Mouse (Mus musculus): ENCODE measurements around the gene Ung. TPM values are rescaled to one million over a fixed set of nuclear protein-coding genes. Genes with fewer than 3 reads are reported as not detected.

Gene Ung
- 44.0 and 44.2 TPM in 2 replicates for polyA plus RNA-seq (2014; fragmentation: Nextera tagmentation; extraction: Ambion mirVana)

- Histone ChIP-seq H3K36me3 (ENCODE audit: insufficient read depth) (peaks cover 13% of the 10 kb centered on the region; the same call in 1 of the 2 replicates), H3K27me3 (ENCODE audit: insufficient read depth, low read length) (no peaks in the 10 kb centered on the region), H3K9ac (peak within 1 kb of the TSS; percentile 62), H3K9me3 (ENCODE audit: low read depth, low read length) (no peaks in the 10 kb centered on the region), H3K4me1 (ENCODE audit: insufficient read depth) (no peaks in the 10 kb centered on the region), H3K27ac (ENCODE audit: low read depth) (peak within 1 kb of the TSS; percentile 63), H3K4me2 (peak within 1 kb of the TSS; percentile 99), H3K4me3 (ENCODE audit: low read depth, low read length) (peak within 1 kb of the TSS; percentile 79)
- DNase-seq: peak; percentile 76
- peak; percentile 12; the same call in 1 of the 2 replicates for ATAC-seq (ENCODE audit: insufficient read depth)
- WGBS: under 1% methylated on average over 29 of the region's 29 CpGs
- no peak for TF ChIP-seq CTCF (IDR thresholded peaks at IDR 0.05; ENCODE audit: low read depth)
Measured at GRCm38 (mm10) chr5:114130211-114130605, at the start of gene Ung. Gene Ung, plus strand, starts transcription at chr5:114130386.

GRCm38 (mm10) chr5:114085501-114085900 lies 44.7 kb upstream of the Ung start:
- H3K4me1 ChIP-seq (ENCODE audit: insufficient read depth): no peaks in the 10 kb centered on the region
- DNase-seq (no peak), ATAC-seq (ENCODE audit: insufficient read depth) (no peak)
- no peak overlapping the region for H3K4me3 ChIP-seq (ENCODE audit: low read depth, low read length)
- WGBS: 64% methylated on average over 14 of the region's 14 CpGs
- H3K27ac ChIP-seq (ENCODE audit: low read depth): no peak overlapping the region
- no peak overlapping the region for H3K9ac ChIP-seq
- no peak for TF ChIP-seq CTCF (IDR thresholded peaks at IDR 0.05; ENCODE audit: low read depth)
- H3K27me3 ChIP-seq (ENCODE audit: insufficient read depth, low read length): peaks cover 5% of the 10 kb centered on the region; the same call in 1 of the 2 replicates
- H3K9me3 ChIP-seq (ENCODE audit: low read depth, low read length): no peaks in the 10 kb centered on the region
- H3K36me3 ChIP-seq (ENCODE audit: insufficient read depth): no peaks in the 10 kb centered on the region
- H3K4me2 ChIP-seq: no peak overlapping the region

- 59% methylated on average over 12 of the region's 12 CpGs for WGBS
- no peak for ATAC-seq (ENCODE audit: insufficient read depth)
- no peak overlapping the region for H3K9ac ChIP-seq
- no peak overlapping the region for H3K4me3 ChIP-seq (ENCODE audit: low read depth, low read length)
- DNase-seq: no peak
- no peaks in the 10 kb centered on the region for H3K36me3 ChIP-seq (ENCODE audit: insufficient read depth)
- TF ChIP-seq CTCF (IDR thresholded peaks at IDR 0.05; ENCODE audit: low read depth): no peak
- H3K27ac ChIP-seq (ENCODE audit: low read depth): no peak overlapping the region
- no peaks in the 10 kb centered on the region for H3K9me3 ChIP-seq (ENCODE audit: low read depth, low read length)
- no peaks in the 10 kb centered on the region for H3K4me1 ChIP-seq (ENCODE audit: insufficient read depth)
- H3K27me3 ChIP-seq (ENCODE audit: insufficient read depth, low read length): peaks cover 7% of the 10 kb centered on the region; the same call in 1 of the 2 replicates
- no peak overlapping the region for H3K4me2 ChIP-seq
Measured at GRCm38 (mm10) chr5:114087875-114088480, 42.2 kb upstream of the Ung start.

- no peaks in the 10 kb centered on the region for H3K9me3 ChIP-seq (ENCODE audit: low read depth, low read length)
- TF ChIP-seq CTCF (IDR thresholded peaks at IDR 0.05; ENCODE audit: low read depth): no peak
- no peak overlapping the region for H3K9ac ChIP-seq
- no peaks in the 10 kb centered on the region for H3K4me1 ChIP-seq (ENCODE audit: insufficient read depth)
- no peak overlapping the region for H3K27ac ChIP-seq (ENCODE audit: low read depth)
- 0 out of 2 replicates have a peak overlapping the region, but pooled peaks have one; percentile 10 for H3K4me3 ChIP-seq (ENCODE audit: low read depth, low read length)
- H3K4me2 ChIP-seq: no peak overlapping the region
- H3K27me3 ChIP-seq (ENCODE audit: insufficient read depth, low read length): peaks cover 7% of the 10 kb centered on the region; the same call in 1 of the 2 replicates
- DNase-seq (no peak), ATAC-seq (ENCODE audit: insufficient read depth) (no peak)
- WGBS: 25% methylated on average over 7 of the region's 7 CpGs
- no peaks in the 10 kb centered on the region for H3K36me3 ChIP-seq (ENCODE audit: insufficient read depth)
Measured at GRCm38 (mm10) chr5:114090421-114091013, 39.7 kb upstream of the Ung start.

GRCm38 (mm10) chr5:114091057-114091807 lies 39.0 kb upstream of the Ung start, which contains the start of gene Svop:
Gene Svop, minus strand, starts transcription at chr5:114091570.
- no peaks in the 10 kb centered on the region for H3K4me1 ChIP-seq (ENCODE audit: insufficient read depth)
- H3K9ac ChIP-seq: no peak within 1 kb of the TSS
- WGBS: 2% methylated on average over 39 of the region's 40 CpGs
- H3K27ac ChIP-seq (ENCODE audit: low read depth): no peak within 1 kb of the TSS
- H3K27me3 ChIP-seq (ENCODE audit: insufficient read depth, low read length): peaks cover 7% of the 10 kb centered on the region; the same call in 1 of the 2 replicates
- DNase-seq (peak; percentile 88), ATAC-seq (ENCODE audit: insufficient read depth) (peak; percentile 24; the same call in 1 of the 2 replicates)
- peak within 1 kb of the TSS; percentile 51 for H3K4me2 ChIP-seq
- H3K36me3 ChIP-seq (ENCODE audit: insufficient read depth): no peaks in the 10 kb centered on the region
- TF ChIP-seq CTCF (IDR thresholded peaks at IDR 0.05; ENCODE audit: low read depth): no peak
- peak within 1 kb of the TSS; percentile 10; the same call in 1 of the 2 replicates for H3K4me3 ChIP-seq (ENCODE audit: low read depth, low read length)
- no peaks in the 10 kb centered on the region for H3K9me3 ChIP-seq (ENCODE audit: low read depth, low read length)

GRCm38 (mm10) chr5:114099709-114100389 lies 30.3 kb upstream of the Ung start:
- TF ChIP-seq CTCF (IDR thresholded peaks at IDR 0.05; ENCODE audit: low read depth): no peak
- peak overlapping the region; percentile 91 for H3K4me3 ChIP-seq (ENCODE audit: low read depth, low read length)
- peak; percentile 96 for DNase-seq
- H3K9ac ChIP-seq: peak overlapping the region; percentile 89
- no peaks in the 10 kb centered on the region for H3K9me3 ChIP-seq (ENCODE audit: low read depth, low read length)
- H3K36me3 ChIP-seq (ENCODE audit: insufficient read depth): peaks cover 16% of the 10 kb centered on the region; the same call in 1 of the 2 replicates
- no peaks in the 10 kb centered on the region for H3K27me3 ChIP-seq (ENCODE audit: insufficient read depth, low read length)
- H3K4me1 ChIP-seq (ENCODE audit: insufficient read depth): peaks cover 9% of the 10 kb centered on the region
- 8% methylated on average over 37 of the region's 37 CpGs for WGBS
- H3K4me2 ChIP-seq: peak overlapping the region; percentile 94
- ATAC-seq (ENCODE audit: insufficient read depth): peak; percentile 92
- peak overlapping the region; percentile 46; the same call in 1 of the 2 replicates for H3K27ac ChIP-seq (ENCODE audit: low read depth)

Data from lung, embryonic 14.5 days (tissue).